Comparison of ENCODE assay signal across 8 mouse cellular contexts in genomic region chr13:43479767-43480571, GRCm38 (mm10). TPM values are rescaled to one million over a fixed set of nuclear protein-coding genes. Genes with fewer than 3 reads are reported as not detected.
DNase-seq lines count a peak whose midpoint lies in the region; ATAC-seq lines count a peak whose summit lies in the region.

No protein-coding gene starts in this region.

- no peak for ATAC-seq in lung, embryonic 15.5 days (ENCODE audit: borderline replicate concordance, extremely low read depth, low FRiP score, low TSS enrichment)

- peaks cover 31% of the 10 kb centered on the region for H3K4me1 ChIP-seq in lung, embryonic 15.5 days

- H3K27ac ChIP-seq in lung, embryonic 15.5 days, result peak overlapping the region; percentile 100

- H3K4me3 ChIP-seq in lung, embryonic 15.5 days, result peak overlapping the region; percentile 97

- no peaks in the 10 kb centered on the region for H3K27me3 ChIP-seq in lung, embryonic 15.5 days

- H3K9me3 ChIP-seq in lung, embryonic 15.5 days, result no peaks in the 10 kb centered on the region

- H3K9ac ChIP-seq in lung, embryonic 15.5 days, result peak overlapping the region; percentile 97

- no peaks in the 10 kb centered on the region for H3K36me3 ChIP-seq in lung, embryonic 15.5 days

- WGBS in lung, embryonic 15.5 days, result under 1% methylated on average over 36 of the region's 36 CpGs

- DNase-seq in urinary bladder, adult 2 months (ENCODE audit: low spot score), result peak; percentile 44
- no peak for DNase-seq in urinary bladder, postnatal 10 days (ENCODE audit: low spot score)
- peak; percentile 43 to 55 for DNase-seq in cerebellum, postnatal 36 days
- peak; percentile 31 to 47 for DNase-seq in gastrocnemius, postnatal 4 days (ENCODE audit: low spot score in 2 of 2)
- peak; percentile 50 for DNase-seq in kidney, adult 18-20 months
- DNase-seq in retina, embryonic 14.5 days (ENCODE audit: low spot score), result peak; percentile 55
- peak; percentile 39 for DNase-seq in urinary bladder, postnatal 14 days (ENCODE audit: low spot score)

- H3K4me2 ChIP-seq in lung, embryonic 15.5 days, result peak overlapping the region; percentile 74

RNA-seq across cellular contexts. Expression of gene Ranbp9, which starts 1.1 kb away (rescaled TPM):
- polyA plus RNA-seq in urinary bladder, adult 2 months (2012; rRNA removed), result 32.7 and 36.6 TPM in 2 replicates
- total RNA-seq in gastrocnemius, postnatal 4 days (2021), result 10 to 100 TPM; 46.3 to 54.3 TPM
- polyA plus RNA-seq in lung, embryonic 15.5 days (2015; fragmentation: Nextera tagmentation; extraction: Ambion mirVana), result 8.1 and 9.2 TPM in 2 replicates
